Mouse (Mus musculus) gastrocnemius, adult 2 months (tissue): ENCODE results near the gene Gldc. TPM values are rescaled to one million over a fixed set of nuclear protein-coding genes. Genes with fewer than 3 reads are reported as not detected.

Source experiments
- DNase-seq: peaks from one replicate; pipeline ENCODE4 v3.0.0; 2022
- H3K27ac ChIP-seq: fragments of 200-600 bp; 2 replicates; pipeline ENCODE4 v1.8.1; 2022; ENCODE audit warnings: mild to moderate bottlenecking
- H3K4me3 ChIP-seq: fragments of 200-600 bp; 2 replicates; pipeline ENCODE4 v1.8.1; 2022; ENCODE audit warnings: mild to moderate bottlenecking, moderate library complexity
- CTCF ChIP-seq: fragments of 200-600 bp; IDR thresholded peaks from 2 replicates; pipeline ENCODE4 v1.8.1; 2022; ENCODE audit warnings: antibody characterized with exemption, mild to moderate bottlenecking, moderate library complexity
- intact Hi-C: fragments of 180-260 bp; cut with DNase I; formaldehyde crosslinking; loops from one replicate; pipeline ENCODE4 v1.15.1; 2025
- total RNA-seq, 2 experiments: library from RNA; stranded (reverse); gene quantifications; 2 replicates each; pipeline ENCODE4 v1.2.3; 2021

The Gldc gene
- total RNA-seq, 2 experiments from 2014 or later: 0.11 TPM; not detected in 1

DNA sequence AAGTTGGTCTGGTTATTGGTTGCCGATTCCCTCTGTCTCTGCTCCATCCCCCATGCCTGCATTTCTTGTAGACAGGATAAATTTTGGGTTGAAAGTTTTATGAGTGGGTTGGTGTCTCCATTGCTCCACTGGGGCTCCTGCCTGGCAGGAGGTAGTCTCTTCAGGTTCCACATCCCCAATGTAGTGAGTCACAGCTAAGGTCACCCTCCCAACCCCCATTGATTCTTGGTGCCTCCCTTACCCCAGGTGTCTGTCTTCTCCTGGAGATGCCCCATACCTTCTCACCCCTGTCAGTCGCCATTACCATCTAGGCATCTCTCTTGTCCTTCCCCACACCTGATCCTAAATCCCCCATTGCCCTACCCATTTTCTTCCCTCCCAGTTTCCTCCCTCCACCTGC, 121.0 kb downstream of the Gldc start:
- Histone ChIP-seq H3K4me3 (no peak overlapping the region), H3K27ac (no peak overlapping the region)
- intact Hi-C loops: no loop called here
- DNase-seq: no peak
- TF ChIP-seq CTCF: no peak

DNA sequence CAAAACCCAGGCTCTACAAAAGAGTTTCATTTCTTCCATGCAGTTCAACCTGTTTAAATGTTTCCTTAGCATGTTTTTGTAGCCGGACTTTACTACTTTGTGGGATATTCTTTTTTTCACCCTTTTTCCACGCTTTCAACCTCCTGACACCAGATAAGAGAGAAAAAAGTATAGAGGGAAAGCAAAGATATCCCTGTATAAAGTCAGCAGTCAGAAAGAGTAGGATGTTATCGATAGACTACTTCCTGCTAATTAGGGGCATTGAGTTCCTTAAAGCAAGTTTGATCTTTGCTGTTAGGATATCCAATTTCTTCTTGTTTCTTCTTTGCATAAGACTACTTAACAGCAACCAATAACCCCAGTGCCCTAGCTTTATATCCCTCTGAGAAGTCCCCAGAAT, 123.8 kb downstream of the Gldc start:
- no peak for TF ChIP-seq CTCF
- no peak overlapping the region for H3K27ac ChIP-seq
- no peak overlapping the region for H3K4me3 ChIP-seq
- intact Hi-C loops: no loop called here
- no peak for DNase-seq

DNA sequence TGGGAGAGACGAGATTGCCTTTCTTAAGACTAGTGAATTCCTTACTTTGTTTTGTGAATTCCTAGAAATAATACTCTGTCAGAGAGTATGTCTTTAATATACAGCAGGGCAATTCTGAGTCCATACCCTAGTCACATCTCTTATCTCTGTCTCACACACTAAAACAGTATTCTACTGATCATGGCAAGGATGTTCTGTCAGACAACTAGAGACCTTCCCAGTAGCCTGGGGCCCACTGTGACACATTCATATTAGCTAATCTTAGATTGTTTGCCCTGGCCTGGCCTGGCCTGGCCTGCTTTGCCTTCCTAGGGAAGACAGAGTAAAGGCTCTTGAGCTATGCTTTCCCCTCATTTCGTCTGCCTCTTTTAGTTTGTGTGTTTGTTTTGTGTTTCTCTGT, 124.6 kb downstream of the Gldc start:
- no peak overlapping the region for H3K27ac ChIP-seq
- TF ChIP-seq CTCF: no peak

More for the DNA sequence above, 124.6 kb downstream of the Gldc start:
- intact Hi-C loops: no loop called here
- no peak for DNase-seq
- H3K4me3 ChIP-seq: no peak overlapping the region

Other genes starting within 250 kb of the Gldc start
- gene Trpd52l3, start 171.6 kb downstream of the Gldc start, total RNA-seq: not detected
- 10 to 100 TPM; 15.5 to 16.1 TPM for gene Uhrf2, start 144.9 kb downstream of the Gldc start, total RNA-seq
- not detected for gene Mbl2, start 57.5 kb upstream of the Gldc start, total RNA-seq